Mouse (Mus musculus) Muller cell, postnatal 12 days (primary cell): ENCODE results near the gene Smg8.

Experiments used
- DNase-seq: peaks from one replicate; pipeline ENCODE4 v3.0.0-alpha.2; 2015; ENCODE audit errors: inconsistent ontology term

Smg8 gene

DNA sequence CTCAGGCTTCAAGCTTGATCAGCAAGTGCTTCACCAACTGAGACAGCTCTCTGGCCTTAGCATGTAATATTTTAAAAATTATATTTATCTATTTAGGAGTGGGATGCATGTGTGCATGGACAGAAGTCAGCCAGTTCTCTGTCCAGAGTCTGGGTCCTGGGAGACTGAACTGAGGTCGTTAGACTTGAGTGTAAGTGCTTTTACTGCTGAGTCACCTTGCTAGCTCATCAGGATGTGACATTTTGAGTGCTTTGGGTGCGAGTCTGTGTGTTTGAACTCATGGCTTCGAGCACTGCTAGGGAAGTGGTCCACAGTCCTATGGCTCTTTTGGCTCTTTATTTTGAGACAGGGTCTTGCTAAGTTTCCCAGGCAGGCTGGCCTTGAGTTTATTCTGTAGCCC is 43.5 kb downstream of the Smg8 start:
- DNase-seq = no peak

DNA sequence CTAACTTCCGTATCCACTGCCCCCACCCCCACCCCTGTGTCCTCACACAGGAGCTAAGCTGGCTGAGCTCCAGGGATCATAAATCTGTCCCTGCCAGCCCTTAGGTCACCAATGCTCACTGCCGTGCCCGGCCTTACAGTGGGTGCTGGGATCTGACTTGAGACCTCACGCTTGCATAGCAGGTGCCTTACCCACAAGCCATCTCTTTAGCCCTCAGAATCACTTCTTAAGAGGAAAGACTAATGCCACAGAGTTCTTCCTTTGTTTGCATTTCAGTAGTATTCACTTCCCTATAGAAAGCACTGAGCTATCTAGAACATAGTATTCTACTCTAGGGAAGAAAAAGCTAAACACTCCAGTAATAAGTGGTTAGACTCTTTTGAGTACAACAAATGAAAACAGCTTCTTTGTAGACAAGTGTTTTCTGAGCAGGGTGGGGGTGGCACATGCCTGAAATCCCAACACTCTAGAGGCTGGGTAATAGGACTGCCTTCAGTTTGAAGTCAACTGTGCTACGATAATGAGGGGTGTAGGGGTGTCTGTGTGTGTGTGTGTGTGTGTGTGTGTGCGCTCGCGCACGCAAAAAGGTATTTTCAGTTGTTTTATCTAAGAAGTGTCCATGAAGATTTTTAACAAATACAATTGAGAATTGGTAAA is 47.1 kb downstream of the Smg8 start:
- DNase-seq = no peak

DNA sequence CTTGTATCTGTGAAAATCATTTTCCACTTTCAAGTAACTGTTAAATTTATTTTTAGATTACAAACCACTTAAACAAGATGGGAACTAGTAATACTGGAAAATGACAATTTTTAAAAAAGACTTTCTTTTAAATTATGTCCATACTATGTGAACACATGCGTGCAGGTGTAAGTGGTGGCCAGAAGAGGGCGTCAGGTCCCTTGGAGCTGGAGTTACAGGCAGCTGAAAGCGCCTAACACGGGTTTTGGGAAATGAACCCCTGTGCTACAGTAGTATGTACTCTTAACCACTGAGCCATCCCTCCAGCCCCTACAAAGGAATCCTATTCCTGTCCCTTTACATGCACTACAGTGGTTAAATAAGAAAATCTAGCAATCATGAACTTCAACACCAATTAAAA is 50.4 kb downstream of the Smg8 start:
- DNase-seq = no peak

DNA sequence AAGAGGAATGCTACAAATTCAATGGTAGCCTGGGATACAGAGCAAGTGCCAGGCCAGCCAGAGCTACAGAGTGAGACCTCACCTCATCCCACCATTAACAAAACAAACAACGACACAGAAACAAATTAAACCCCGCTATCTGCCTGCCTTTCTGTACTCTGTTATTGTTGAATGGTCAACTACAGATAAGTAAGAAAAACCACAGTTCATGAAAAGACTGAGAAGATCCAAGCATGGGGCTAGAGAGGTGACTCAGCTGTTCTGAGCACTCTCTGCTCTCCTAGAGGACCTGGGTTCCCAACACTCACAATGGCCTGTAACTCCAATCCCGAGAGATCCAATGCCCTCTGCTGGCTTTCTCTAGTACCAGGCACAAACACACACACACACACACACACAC is 58.4 kb downstream of the Smg8 start:
- DNase-seq = no peak
